Mouse (Mus musculus) midbrain, embryonic 10.5 days (tissue): ENCODE measurements around the gene Chat. TPM values are rescaled to one million over a fixed set of nuclear protein-coding genes. Genes with fewer than 3 reads are reported as not detected.

Experiments used
- DNase-seq: peaks from one replicate; pipeline ENCODE4 v3.0.0-alpha.2; 2017; ENCODE audit warnings: low spot score
- H3K27ac ChIP-seq: fragments of 300-500 bp; sonication (generic); replicated peaks from 2 replicates; pipeline ENCODE4 v1.5.1; 2016; ENCODE audit warnings: mild to moderate bottlenecking
- H3K27me3 ChIP-seq: fragments of 300-500 bp; sonication (generic); 2 replicates; pipeline ENCODE4 v1.6.1; 2016; ENCODE audit warnings: low read depth, mild to moderate bottlenecking; ENCODE audit not compliant: poor library complexity, severe bottlenecking
- H3K36me3 ChIP-seq: fragments of 300-500 bp; sonication (generic); 2 replicates; pipeline ENCODE4 v1.6.1; 2016; ENCODE audit warnings: mild to moderate bottlenecking, moderate library complexity
- H3K4me1 ChIP-seq: fragments of 300-500 bp; sonication (generic); 2 replicates; pipeline ENCODE4 v1.6.1; 2016
- H3K4me3 ChIP-seq: fragments of 300-500 bp; sonication (generic); 2 replicates; pipeline ENCODE4 v1.5.1; 2016; ENCODE audit warnings: mild to moderate bottlenecking, moderate library complexity
- H3K9me3 ChIP-seq: fragments of 300-500 bp; sonication (generic); replicated peaks from 2 replicates; pipeline ENCODE4 v1.6.1; 2016; ENCODE audit warnings: mild to moderate bottlenecking
- WGBS: fragments of 180-500 bp; shearing (Covaris S2); methylation state at CpG from one replicate; pipeline ENCODE4 v1.1.7; 2016; 5-methylcytosine and 5-hydroxymethylcytosine counted together
- polyA plus RNA-seq: library from polyadenylated mRNA; unstranded; fragments of >200 nt; fragmentation: Nextera tagmentation; extraction: Ambion mirVana; gene quantifications from 2 replicates; pipeline ENCODE4 v1.2.1, GENCODE M21; 2016

The Chat gene
- 0.07 and 0.10 TPM in 2 replicates for polyA plus RNA-seq

DNA sequence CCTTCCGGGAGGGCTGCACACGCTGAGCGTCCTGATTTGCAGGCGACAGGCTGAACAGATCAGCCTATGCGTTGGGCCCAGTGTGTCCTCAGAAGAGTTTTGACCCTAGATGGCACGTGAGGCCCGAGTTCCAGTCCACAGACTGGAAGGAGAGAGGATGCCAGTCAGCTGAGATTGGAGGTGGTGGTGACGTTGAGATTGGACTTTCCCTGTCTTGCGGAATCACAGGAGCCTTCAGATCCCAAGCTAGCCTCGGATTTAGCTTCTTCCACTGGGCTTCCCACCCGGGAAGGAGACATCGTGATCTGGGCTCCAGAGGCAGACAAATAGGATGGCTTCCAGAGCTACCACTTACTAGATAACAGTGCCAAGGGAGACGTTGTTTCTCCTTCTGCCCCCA, at the start of gene Chat:
Chat (minus strand) TSS at position 101 of the 400 bp plus-strand sequence.
- no peak for DNase-seq
- no peaks in the 10 kb centered on the region for H3K9me3 ChIP-seq
- H3K27me3 ChIP-seq, result peaks cover 86% of the 10 kb centered on the region
- H3K36me3 ChIP-seq, result no peaks in the 10 kb centered on the region
- WGBS, result 13% methylated on average over 13 of the region's 13 CpGs
- peaks cover 31% of the 10 kb centered on the region for H3K4me1 ChIP-seq
- no peak within 1 kb of the TSS for H3K27ac ChIP-seq
- H3K4me3 ChIP-seq, result peak within 1 kb of the TSS; percentile 53

DNA sequence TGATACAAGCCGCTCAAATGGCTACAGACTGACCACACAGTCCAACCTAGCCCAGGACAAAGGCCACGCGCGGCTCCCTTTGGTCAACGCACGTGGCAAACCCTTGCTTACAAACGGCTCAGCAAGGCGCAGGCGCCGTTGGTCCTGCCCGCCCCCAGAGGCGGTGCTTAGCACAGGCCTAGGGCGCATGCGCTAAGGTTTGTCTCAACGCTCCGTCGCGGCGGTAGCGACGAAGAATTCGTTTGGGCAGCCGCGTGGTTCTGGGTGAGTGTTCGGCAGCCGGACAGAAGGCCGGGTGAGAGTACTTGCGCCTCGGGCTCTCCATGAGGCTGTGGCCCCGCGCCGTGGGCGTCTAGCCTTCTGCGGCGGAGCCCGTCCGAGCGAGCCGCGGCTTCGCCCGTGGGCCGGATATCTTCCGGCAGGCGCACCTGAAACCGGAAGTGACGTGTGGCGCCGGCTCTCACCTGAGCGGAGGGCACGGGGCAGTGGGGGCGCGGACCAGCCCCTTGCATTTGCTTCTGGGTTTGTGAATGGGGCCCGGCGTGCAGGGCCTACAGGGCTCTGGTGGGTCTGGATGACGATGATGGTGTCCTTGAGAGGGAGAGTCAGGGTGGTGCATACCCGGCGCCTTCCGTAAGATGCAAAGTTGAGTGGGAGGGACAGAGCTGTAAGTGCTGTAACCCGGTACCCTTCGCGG, 47.7 kb upstream of the Chat start, which contains the start of gene Ercc6:
Ercc6 (plus strand) TSS at position 186 of the 697 bp plus-strand sequence.
- Histone ChIP-seq H3K4me3 (peak within 1 kb of the TSS; percentile 88), H3K9me3 (no peaks in the 10 kb centered on the region), H3K27me3 (peaks cover 7% of the 10 kb centered on the region), H3K27ac (peak within 1 kb of the TSS; percentile 94), H3K36me3 (peaks cover 25% of the 10 kb centered on the region), H3K4me1 (peaks cover 20% of the 10 kb centered on the region)
- WGBS, result under 1% methylated on average over 62 of the region's 62 CpGs
- peak; percentile 94 for DNase-seq

DNA sequence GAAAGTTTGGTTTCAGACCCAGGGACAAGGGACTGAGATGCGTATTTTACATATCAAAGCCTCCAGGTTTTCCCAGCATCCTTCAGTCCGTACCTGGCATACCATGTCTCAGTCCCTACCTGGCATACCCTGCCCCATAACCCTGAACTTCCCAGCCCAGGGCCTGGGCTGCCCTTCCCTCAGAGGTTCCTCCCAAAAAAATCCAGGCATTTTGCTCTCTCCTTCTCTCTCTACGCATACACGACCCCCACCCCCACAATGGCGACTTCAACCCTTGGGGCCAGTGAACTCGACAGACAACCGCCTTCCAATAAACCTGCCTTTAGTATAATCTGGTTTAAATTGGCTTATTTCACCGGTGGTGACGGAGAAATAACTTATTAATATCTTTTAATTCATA, 47.1 kb upstream of the Chat start:
- H3K4me1 ChIP-seq, result peaks cover 20% of the 10 kb centered on the region
- H3K36me3 ChIP-seq, result peaks cover 19% of the 10 kb centered on the region
- H3K27ac ChIP-seq, result peak overlapping the region; percentile 94
- WGBS, result 41% methylated on average over 9 of the region's 9 CpGs
- DNase-seq, result no peak
- no peaks in the 10 kb centered on the region for H3K9me3 ChIP-seq
- H3K27me3 ChIP-seq, result peaks cover 7% of the 10 kb centered on the region
- peak overlapping the region; percentile 88 for H3K4me3 ChIP-seq

DNA sequence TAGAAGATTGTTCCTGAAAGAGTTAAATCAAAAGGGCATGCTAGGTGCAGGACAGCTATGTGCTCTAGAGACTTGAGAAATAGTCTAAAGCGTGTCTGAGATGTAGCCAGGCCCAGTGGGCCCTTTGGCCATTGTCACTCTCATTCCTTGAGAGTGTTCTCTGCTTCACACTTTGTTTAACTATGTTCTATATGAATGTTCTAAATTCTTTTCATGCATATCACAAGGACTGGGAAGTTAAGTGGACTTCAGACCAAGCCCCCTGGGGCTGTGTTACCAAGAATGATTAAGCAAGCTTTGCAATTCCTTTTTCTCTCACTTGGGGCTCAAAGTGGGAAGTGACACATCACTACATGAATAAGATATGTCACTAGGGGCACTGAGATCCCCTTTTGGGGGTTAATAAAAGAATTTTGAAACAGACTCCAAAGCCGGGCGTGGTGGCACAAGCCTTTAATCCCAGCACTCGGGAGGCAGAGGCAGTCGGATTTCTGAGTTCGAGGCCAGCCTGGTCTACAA, 43.7 kb upstream of the Chat start:
- 91% methylated on average over 6 of the region's 6 CpGs for WGBS
- Histone ChIP-seq H3K27me3 (peaks cover 7% of the 10 kb centered on the region), H3K4me1 (peaks cover 14% of the 10 kb centered on the region), H3K9me3 (no peaks in the 10 kb centered on the region), H3K27ac (no peak overlapping the region), H3K4me3 (no peak overlapping the region), H3K36me3 (no peaks in the 10 kb centered on the region)
- no peak for DNase-seq

DNA sequence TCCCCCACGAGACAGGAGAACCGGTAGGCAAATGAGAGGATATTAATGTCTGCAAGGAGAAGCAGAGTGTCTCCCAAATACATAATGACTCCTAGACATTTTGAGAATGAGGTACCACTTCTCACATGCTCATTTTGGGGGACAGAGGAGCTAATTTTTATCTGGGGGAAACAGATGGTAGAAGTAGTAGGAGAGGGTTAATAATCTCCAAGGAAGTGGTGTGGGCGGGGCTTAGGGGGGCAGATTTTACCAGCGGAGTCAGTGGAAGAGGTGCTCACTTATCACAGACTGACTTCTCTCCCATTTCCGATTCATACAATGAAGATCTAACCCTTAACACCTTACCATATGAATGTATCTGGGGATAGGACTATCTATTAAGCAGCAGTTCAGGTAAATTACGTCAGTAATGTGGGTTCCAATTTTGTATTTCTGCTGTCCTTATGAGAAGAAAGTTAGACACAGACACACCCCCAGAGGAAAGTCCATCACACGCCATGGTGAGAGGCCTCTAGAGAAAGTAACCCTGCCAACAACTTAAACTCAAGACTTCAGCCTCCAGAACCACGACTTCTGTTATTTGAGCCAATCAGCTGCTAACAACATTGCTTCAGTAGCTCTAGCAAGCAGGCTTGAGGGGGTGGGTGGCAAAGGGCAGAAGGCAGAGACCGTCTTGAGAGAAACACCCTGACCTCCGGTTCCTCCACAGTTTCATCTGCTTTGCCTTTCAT, 42.5 kb upstream of the Chat start:
- WGBS, result 79% methylated on average over 10 of the region's 10 CpGs
- peaks cover 5% of the 10 kb centered on the region; the same call in 1 of the 2 replicates for H3K4me1 ChIP-seq
- no peak for DNase-seq

DNA sequence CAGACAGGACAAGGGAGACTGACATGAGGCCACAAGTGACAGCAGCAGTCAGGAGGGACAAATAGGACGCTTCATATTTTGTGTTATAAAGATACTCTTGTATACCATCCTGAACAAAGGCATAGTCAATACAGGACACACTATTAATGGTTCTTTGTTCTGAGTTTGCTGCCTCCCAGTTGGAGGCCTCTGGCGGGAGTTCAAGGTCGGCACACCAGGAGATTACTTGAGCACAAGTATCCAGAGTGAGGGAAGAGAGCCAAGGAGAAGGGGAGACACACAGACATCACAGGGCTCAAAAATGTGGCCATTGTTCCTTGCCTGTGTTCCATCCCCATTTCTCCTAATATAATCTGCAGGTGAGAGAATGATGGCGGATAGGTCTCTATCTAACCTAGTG, 41.4 kb upstream of the Chat start:
- Histone ChIP-seq H3K9me3 (no peaks in the 10 kb centered on the region), H3K36me3 (no peaks in the 10 kb centered on the region), H3K27ac (no peak overlapping the region), H3K27me3 (peaks cover 3% of the 10 kb centered on the region), H3K4me3 (no peak overlapping the region), H3K4me1 (no peaks in the 10 kb centered on the region)
- no peak for DNase-seq
- 91% methylated on average over 4 of the region's 4 CpGs for WGBS

More for the DNA sequence above, 42.5 kb upstream of the Chat start:
- Histone ChIP-seq H3K27me3 (peaks cover 7% of the 10 kb centered on the region), H3K9me3 (no peaks in the 10 kb centered on the region), H3K36me3 (no peaks in the 10 kb centered on the region), H3K27ac (no peak overlapping the region), H3K4me3 (no peak overlapping the region)

DNA sequence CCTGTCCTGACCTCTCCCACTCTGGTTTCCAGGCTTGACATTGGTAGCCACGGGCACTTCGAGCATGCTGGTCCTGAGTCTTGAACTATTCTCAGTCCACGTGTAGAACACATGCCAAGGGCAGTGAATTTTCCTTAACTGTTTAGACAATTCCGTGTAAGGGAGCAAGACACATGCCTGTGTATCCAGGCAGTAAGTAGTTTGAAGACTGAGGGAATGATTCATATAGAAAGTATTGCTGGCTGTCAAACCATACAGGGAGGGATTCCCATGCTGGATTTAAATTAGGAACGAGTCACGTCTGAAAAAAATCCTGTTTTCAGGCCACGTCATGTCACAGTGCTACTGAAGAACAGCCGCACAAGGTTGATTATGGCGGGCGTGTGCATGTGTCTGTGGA, 40.5 kb upstream of the Chat start:
- H3K27ac ChIP-seq, result no peak overlapping the region
- no peak overlapping the region for H3K4me3 ChIP-seq
- WGBS, result 93% methylated on average over 10 of the region's 10 CpGs
- no peak for DNase-seq
- no peaks in the 10 kb centered on the region for H3K9me3 ChIP-seq
- no peaks in the 10 kb centered on the region for H3K4me1 ChIP-seq
- no peaks in the 10 kb centered on the region for H3K36me3 ChIP-seq
- no peaks in the 10 kb centered on the region; the same call in 1 of the 2 replicates for H3K27me3 ChIP-seq

DNA sequence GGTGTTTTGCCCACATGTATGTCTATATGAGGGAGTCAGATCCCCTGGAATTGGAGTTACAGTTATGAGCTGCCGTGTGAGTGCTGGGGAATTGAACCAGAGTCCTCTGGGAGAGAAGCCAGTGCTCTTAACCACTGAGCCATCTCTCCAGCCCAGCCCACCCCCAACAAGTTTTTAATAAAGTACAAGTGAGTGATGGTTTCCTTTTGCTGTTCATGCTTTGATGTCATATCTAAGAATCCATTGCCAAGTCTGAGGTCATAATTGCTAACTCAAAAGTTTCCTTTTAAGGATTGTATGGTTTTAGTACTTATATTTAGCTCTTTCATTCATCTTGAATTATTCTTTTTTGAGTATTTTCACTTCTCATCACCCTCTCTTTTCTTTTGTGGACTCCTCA, 38.1 kb upstream of the Chat start:
- Histone ChIP-seq H3K9me3 (no peaks in the 10 kb centered on the region), H3K27ac (no peak overlapping the region), H3K4me1 (no peaks in the 10 kb centered on the region), H3K27me3 (no peaks in the 10 kb centered on the region), H3K4me3 (no peak overlapping the region), H3K36me3 (no peaks in the 10 kb centered on the region)
- 93% methylated on average over 1 of the region's 1 CpGs for WGBS
- no peak for DNase-seq

DNA sequence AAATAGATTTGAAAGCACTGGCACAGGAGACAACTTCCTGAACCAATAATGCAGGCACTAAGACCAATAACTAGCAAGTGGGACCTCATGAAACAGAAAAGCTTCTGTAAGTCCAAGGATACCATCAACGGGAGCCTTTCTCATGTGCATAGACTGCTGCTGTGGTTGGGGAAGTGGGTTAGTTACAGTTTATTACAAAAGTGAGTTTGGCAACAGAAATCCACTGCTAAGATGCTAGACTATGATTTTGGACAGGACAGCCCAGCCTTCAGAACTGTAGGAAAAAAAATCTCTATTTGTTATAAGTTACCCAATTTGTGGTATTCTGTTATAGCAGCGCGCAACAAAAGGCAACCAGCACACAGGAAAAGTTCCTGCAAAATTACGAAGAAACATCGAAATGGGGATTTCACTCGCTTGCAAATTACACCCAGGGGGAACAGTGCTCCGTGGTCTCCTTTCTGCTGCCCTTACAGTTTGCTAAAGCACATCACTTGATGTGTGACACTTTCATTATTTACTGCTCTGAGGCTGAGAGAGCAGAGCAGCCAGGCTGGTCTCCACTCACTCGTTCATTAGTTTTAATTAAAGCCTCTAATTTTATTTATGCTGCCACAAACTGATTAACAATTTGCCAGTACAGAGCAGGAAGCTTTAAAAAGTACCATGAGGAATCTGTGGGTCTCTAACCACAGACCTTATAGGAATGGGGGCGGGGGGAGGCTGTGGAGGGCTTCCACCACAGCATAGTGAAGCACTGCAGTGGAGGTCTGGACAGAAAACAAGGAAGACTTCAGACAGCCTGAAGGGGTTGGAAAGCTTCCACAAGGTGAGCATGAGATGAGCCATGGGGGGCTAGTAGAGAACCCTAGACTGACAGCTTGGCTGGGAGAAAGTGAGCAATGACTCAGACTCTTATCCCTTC, 37.2 kb upstream of the Chat start:
- Histone ChIP-seq H3K27ac (no peak overlapping the region), H3K4me3 (no peak overlapping the region), H3K9me3 (no peaks in the 10 kb centered on the region), H3K4me1 (no peaks in the 10 kb centered on the region), H3K27me3 (no peaks in the 10 kb centered on the region), H3K36me3 (no peaks in the 10 kb centered on the region)
- DNase-seq, result no peak
- 86% methylated on average over 9 of the region's 9 CpGs for WGBS

DNA sequence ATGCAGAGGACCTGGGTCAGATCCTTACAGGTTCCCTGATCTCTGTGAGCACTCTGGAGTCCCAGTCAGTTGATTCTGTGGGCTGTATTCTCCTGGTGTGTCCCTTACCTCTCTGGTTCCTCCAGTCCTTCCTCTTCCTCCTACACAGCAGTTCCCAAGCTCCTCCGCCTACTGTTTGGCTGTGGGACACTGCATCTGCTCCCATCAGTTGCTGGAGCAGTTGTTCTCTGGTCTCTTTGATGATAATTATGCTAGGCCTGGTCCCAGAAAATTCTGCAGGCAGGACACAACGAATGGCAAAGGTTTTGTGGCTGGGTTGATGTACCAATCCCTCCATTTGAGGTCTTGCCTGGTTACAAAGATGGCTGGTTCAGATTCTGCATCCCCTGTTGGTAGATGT, 35.5 kb upstream of the Chat start:
- WGBS, result 60% methylated on average over 2 of the region's 2 CpGs
- Histone ChIP-seq H3K27ac (no peak overlapping the region), H3K4me1 (no peaks in the 10 kb centered on the region), H3K36me3 (no peaks in the 10 kb centered on the region), H3K27me3 (no peaks in the 10 kb centered on the region), H3K4me3 (no peak overlapping the region), H3K9me3 (no peaks in the 10 kb centered on the region)
- DNase-seq, result no peak

DNA sequence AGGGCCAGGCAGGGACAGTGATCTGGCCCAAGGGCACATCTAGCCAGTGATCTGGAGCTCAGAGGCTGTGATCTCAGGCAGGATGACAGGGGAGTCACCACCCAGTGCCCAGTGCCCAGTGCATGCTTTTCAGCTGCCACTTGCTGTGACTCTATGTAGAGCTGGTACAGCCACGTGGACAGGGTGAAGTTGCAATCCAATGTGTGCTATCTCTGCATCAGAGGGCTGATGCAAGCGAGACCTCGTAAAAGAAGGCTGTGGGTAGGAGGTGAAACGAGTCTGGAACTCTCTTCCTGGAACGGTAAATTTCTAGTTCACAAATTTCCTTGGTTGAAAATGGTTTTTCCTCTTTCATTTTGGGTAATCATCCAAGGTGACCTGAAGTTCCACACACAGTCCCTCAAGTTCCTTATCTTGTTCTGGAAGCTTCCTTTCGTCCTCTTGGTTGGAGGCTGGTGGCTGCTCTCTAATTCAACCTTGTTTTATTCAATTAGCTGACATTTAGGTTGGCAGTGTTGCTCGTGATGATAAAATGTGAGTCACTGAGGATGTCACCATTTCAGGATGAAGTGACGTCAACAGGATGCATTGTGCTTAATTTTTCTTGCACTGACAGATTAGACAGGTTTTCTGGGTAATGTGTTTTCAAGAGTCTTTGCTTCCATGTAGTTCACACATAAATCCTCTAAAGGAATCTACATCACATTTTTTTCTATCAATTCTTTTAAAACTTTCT, 30.5 kb upstream of the Chat start:
- WGBS, result 81% methylated on average over 8 of the region's 8 CpGs
- DNase-seq, result no peak
- Histone ChIP-seq H3K36me3 (no peaks in the 10 kb centered on the region), H3K27ac (no peak overlapping the region), H3K4me1 (peaks cover 5% of the 10 kb centered on the region; the same call in 1 of the 2 replicates), H3K27me3 (peaks cover 10% of the 10 kb centered on the region; the same call in 1 of the 2 replicates), H3K4me3 (no peak overlapping the region), H3K9me3 (no peaks in the 10 kb centered on the region)
